Mouse (Mus musculus) intestine, embryonic 16.5 days (tissue): ENCODE data around the gene Trim46. TPM values are rescaled to one million over a fixed set of nuclear protein-coding genes. Genes with fewer than 3 reads are reported as not detected.

Source experiments
- ATAC-seq: fragments of 200-750 bp; cut with Nextera tagmentation; 2 replicates; pipeline ENCODE4 v1.8.0; 2017; ENCODE audit warnings: moderate TSS enrichment, moderate library complexity
- H3K27ac ChIP-seq: fragments of 300-500 bp; sonication (generic); 2 replicates; pipeline ENCODE4 v1.5.1; 2014; ENCODE audit warnings: mild to moderate bottlenecking, low read length
- H3K27me3 ChIP-seq: fragments of 300-500 bp; sonication (generic); replicated peaks from 2 replicates; pipeline ENCODE4 v1.6.1; 2014; ENCODE audit warnings: low read length, control low read depth, mixed read lengths; ENCODE audit not compliant: control insufficient read depth, insufficient read depth
- H3K36me3 ChIP-seq: fragments of 300-500 bp; sonication (generic); 2 replicates; pipeline ENCODE4 v1.6.1; 2014; ENCODE audit warnings: low read length, control low read depth; ENCODE audit not compliant: control insufficient read depth, insufficient read depth
- H3K4me1 ChIP-seq: fragments of 300-500 bp; sonication (generic); 2 replicates; pipeline ENCODE4 v1.6.1; 2014; ENCODE audit warnings: low read length, control low read depth, mixed read lengths; ENCODE audit not compliant: control insufficient read depth, insufficient read depth
- H3K4me2 ChIP-seq: fragments of 300-500 bp; sonication (generic); 2 replicates; pipeline ENCODE4 v1.6.1; 2014; ENCODE audit warnings: low read depth, low read length, control low read depth
- H3K4me3 ChIP-seq: fragments of 300-500 bp; sonication (generic); 2 replicates; pipeline ENCODE4 v1.5.1; 2014; ENCODE audit warnings: mild to moderate bottlenecking, low read length
- H3K9ac ChIP-seq: fragments of 300-500 bp; sonication (generic); 2 replicates; pipeline ENCODE4 v1.6.1; 2014; ENCODE audit warnings: low read depth, low read length
- H3K9me3 ChIP-seq: fragments of 300-500 bp; sonication (generic); 2 replicates; pipeline ENCODE4 v1.6.1; 2016; ENCODE audit warnings: low read length, control low read depth; ENCODE audit not compliant: control insufficient read depth
- WGBS: fragments of 180-500 bp; shearing (Covaris S2); extraction: QIAGEN DNeasy Blood & Tissue Kit; methylation state at CpG from one replicate; pipeline ENCODE4 v1.1.7; 2014; 5-methylcytosine and 5-hydroxymethylcytosine counted together
- polyA plus RNA-seq: library from polyadenylated mRNA; unstranded; fragments of >200 nt; fragmentation: Nextera tagmentation; extraction: Ambion mirVana; gene quantifications from 2 replicates; pipeline ENCODE4 v1.2.1, GENCODE M21; 2015

Trim46 gene
- polyA plus RNA-seq, 1 experiment from 2014 or later, result 3.9 TPM

GRCm38 (mm10) chr3:89284261-89284660 lies 38.2 kb upstream of the Trim46 start:
- H3K9ac ChIP-seq, result no peak overlapping the region
- no peak for ATAC-seq
- H3K36me3 ChIP-seq, result no peaks in the 10 kb centered on the region
- peaks cover 21% of the 10 kb centered on the region for H3K4me1 ChIP-seq
- no peak overlapping the region for H3K27ac ChIP-seq
- H3K4me2 ChIP-seq, result no peak overlapping the region
- no peaks in the 10 kb centered on the region for H3K27me3 ChIP-seq
- H3K4me3 ChIP-seq, result no peak overlapping the region
- WGBS, result 85% methylated on average over 3 of the region's 3 CpGs
- H3K9me3 ChIP-seq, result no peaks in the 10 kb centered on the region

GRCm38 (mm10) chr3:89282291-89282643 lies 36.2 kb upstream of the Trim46 start:
- no peak overlapping the region; the same call in 1 of the 2 replicates for H3K27ac ChIP-seq

GRCm38 (mm10) chr3:89281579-89282290 lies 35.6 kb upstream of the Trim46 start:
- WGBS, result 13% methylated on average over 20 of the region's 20 CpGs
- peak overlapping the region; percentile 87 for H3K9ac ChIP-seq
- H3K4me2 ChIP-seq, result peak overlapping the region; percentile 82
- H3K4me3 ChIP-seq, result peak overlapping the region; percentile 75; the same call in 1 of the 2 replicates
- H3K9me3 ChIP-seq, result no peaks in the 10 kb centered on the region
- H3K27ac ChIP-seq, result peak overlapping the region; percentile 98
- no peak for ATAC-seq
- no peaks in the 10 kb centered on the region for H3K27me3 ChIP-seq
- H3K4me1 ChIP-seq, result peaks cover 31% of the 10 kb centered on the region
- no peaks in the 10 kb centered on the region for H3K36me3 ChIP-seq

More at GRCm38 (mm10) chr3:89282291-89282643, 36.2 kb upstream of the Trim46 start:
- Histone ChIP-seq H3K4me1 (peaks cover 26% of the 10 kb centered on the region), H3K4me3 (no peak overlapping the region), H3K36me3 (no peaks in the 10 kb centered on the region), H3K9me3 (no peaks in the 10 kb centered on the region), H3K27me3 (no peaks in the 10 kb centered on the region), H3K9ac (0 out of 2 replicates have a peak overlapping the region, but pooled peaks have one; percentile 34), H3K4me2 (no peak overlapping the region)
- WGBS, result 26% methylated on average over 4 of the region's 4 CpGs
- no peak for ATAC-seq

GRCm38 (mm10) chr3:89280606-89281511 lies 34.8 kb upstream of the Trim46 start, which contains the start of gene Efna1:
Gene Efna1, minus strand, starts transcription at chr3:89281142.
- peak within 1 kb of the TSS; percentile 82 for H3K4me2 ChIP-seq
- H3K9ac ChIP-seq, result peak within 1 kb of the TSS; percentile 87
- no peaks in the 10 kb centered on the region for H3K36me3 ChIP-seq
- H3K4me1 ChIP-seq, result peaks cover 35% of the 10 kb centered on the region
- peak within 1 kb of the TSS; percentile 75 for H3K4me3 ChIP-seq
- under 1% methylated on average over 52 of the region's 52 CpGs for WGBS
- no peaks in the 10 kb centered on the region for H3K27me3 ChIP-seq
- no peaks in the 10 kb centered on the region for H3K9me3 ChIP-seq
- ATAC-seq, result peak; percentile 85
- H3K27ac ChIP-seq, result peak within 1 kb of the TSS; percentile 98

DNA sequence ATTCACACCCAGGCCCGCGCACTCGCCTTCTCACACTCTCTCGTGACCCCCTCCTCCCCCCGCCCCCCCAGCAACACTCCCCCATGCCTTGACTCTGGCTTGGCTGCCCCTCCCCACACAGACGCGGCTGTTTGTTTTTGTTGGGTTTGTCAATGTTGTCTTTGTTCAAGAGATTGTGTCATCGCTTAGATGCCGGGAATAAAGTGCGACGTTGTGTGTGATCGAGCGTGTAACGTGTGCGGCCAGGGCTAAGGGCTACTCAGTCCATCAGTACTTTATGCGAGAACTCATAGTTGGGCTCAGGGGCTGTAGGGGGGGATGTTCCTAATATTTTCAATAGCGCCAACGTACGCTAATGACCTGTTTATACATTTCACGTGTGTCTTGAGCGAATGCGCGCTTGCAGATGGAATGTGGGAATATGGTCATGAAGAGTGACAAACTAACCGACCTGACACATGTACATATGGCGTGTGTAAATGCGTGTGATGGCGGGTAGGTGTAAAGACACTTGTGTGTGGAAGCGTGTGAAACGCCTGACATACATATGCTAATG lies 34.0 kb upstream of the Trim46 start:
- H3K4me3 ChIP-seq, result peak overlapping the region; percentile 75
- H3K4me2 ChIP-seq, result peak overlapping the region; percentile 82
- peak overlapping the region; percentile 98 for H3K27ac ChIP-seq
- H3K4me1 ChIP-seq, result peaks cover 35% of the 10 kb centered on the region
- H3K36me3 ChIP-seq, result no peaks in the 10 kb centered on the region
- 0 out of 2 replicates have a peak, but pooled peaks have one; percentile 0 for ATAC-seq
- peak overlapping the region; percentile 87 for H3K9ac ChIP-seq
- no peaks in the 10 kb centered on the region for H3K27me3 ChIP-seq
- H3K9me3 ChIP-seq, result no peaks in the 10 kb centered on the region
- WGBS, result under 1% methylated on average over 29 of the region's 29 CpGs

DNA sequence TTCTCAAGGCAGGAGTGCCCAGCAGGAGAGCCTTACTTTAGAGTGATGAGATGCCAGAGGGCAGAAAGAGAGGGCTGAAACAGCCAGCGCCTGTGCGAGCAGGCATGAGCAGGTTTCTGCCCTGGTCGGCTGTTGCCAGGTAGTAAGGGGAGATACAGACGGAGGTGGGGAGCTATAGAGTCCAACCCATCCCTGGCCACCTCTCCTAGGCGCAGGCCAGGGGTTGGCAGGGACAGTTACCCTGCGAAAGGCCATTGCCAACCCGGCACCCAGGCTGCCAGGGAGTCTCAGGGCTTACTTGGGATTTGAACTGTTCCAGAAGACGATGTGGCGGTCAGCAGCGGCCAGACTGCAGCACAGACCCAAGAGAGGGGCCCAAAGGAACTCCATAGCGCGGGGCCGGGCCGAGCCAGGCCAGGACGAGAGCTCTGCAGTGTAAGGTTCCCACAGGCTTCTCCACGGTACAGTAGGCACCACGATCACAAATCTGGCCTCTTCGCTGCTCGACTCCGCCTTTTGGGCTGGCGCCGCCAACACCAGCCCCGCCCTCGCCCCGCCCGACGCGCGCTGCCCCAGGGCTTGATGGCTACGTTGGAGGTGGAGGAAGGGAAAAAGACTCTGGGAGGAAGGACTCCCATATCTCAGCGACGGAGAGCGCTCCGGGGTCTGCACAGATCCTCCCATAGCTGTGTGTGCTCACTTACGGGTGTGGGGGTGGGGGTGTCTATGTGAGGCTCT lies 33.2 kb upstream of the Trim46 start:
- peaks cover 35% of the 10 kb centered on the region for H3K4me1 ChIP-seq
- peak overlapping the region; percentile 82 for H3K4me2 ChIP-seq
- peak overlapping the region; percentile 75 for H3K4me3 ChIP-seq
- H3K9me3 ChIP-seq, result no peaks in the 10 kb centered on the region
- peak; percentile 65 for ATAC-seq
- H3K27me3 ChIP-seq, result no peaks in the 10 kb centered on the region
- H3K36me3 ChIP-seq, result no peaks in the 10 kb centered on the region
- peak overlapping the region; percentile 87 for H3K9ac ChIP-seq
- WGBS, result 1% methylated on average over 35 of the region's 35 CpGs
- peak overlapping the region; percentile 98 for H3K27ac ChIP-seq

DNA sequence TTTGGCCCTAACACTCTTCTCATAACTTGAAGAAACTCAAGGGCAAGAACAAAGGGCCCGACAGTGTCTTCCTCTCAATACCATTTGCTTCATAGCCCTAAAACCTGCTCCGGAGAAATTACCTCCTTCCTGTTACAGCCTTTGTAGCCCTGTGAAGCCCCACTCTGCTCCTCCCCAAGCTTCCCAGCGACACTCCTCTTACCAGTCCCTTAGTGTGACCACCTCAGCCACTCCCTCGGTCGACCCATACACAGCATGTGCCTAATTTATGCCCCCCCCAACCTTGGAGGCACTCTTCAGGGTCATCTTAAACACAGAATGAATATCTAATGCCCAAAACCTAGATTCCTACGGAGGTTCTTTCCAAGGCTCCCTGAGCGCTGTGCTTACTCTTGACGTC lies 32.5 kb upstream of the Trim46 start:
- ATAC-seq, result no peak
- no peaks in the 10 kb centered on the region for H3K9me3 ChIP-seq
- H3K36me3 ChIP-seq, result no peaks in the 10 kb centered on the region
- peak overlapping the region; percentile 98 for H3K27ac ChIP-seq
- no peaks in the 10 kb centered on the region for H3K27me3 ChIP-seq
- WGBS, result 12% methylated on average over 8 of the region's 8 CpGs
- H3K4me1 ChIP-seq, result peaks cover 35% of the 10 kb centered on the region
- peak overlapping the region; percentile 87 for H3K9ac ChIP-seq
- H3K4me2 ChIP-seq, result peak overlapping the region; percentile 82
- peak overlapping the region; percentile 75 for H3K4me3 ChIP-seq

DNA sequence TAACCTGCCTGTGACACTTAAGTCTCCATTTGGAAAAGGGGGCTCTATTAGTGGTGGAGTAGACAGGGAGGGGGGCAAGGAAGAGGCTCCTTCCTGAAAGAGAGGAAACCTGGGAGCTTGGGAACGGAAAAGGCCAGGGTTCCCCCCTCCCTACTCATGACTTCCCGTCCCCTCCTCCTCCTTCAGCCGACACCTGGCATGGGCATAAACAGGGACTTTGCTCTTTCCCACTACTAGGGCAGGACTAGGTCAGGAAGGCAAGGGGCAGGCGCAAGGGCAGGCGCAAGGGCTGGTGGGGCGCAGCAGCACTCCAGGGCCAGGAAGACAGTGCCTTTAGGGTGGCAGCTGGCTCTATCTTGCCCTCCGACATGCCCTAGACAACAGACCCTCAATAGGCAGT lies 32.0 kb upstream of the Trim46 start:
- H3K27me3 ChIP-seq, result no peaks in the 10 kb centered on the region
- H3K9me3 ChIP-seq, result no peaks in the 10 kb centered on the region
- H3K27ac ChIP-seq, result peak overlapping the region; percentile 98
- H3K36me3 ChIP-seq, result no peaks in the 10 kb centered on the region
- H3K9ac ChIP-seq, result peak overlapping the region; percentile 87
- peak overlapping the region; percentile 75 for H3K4me3 ChIP-seq
- H3K4me2 ChIP-seq, result peak overlapping the region; percentile 82
- peak; percentile 63 for ATAC-seq
- 47% methylated on average over 7 of the region's 7 CpGs for WGBS
- H3K4me1 ChIP-seq, result peaks cover 35% of the 10 kb centered on the region
